Mouse (Mus musculus): ENCODE data around the gene Stra6. TPM values are rescaled to one million over a fixed set of nuclear protein-coding genes. Genes with fewer than 3 reads are reported as not detected.

The Stra6 gene
- total and polyA plus RNA-seq, 3 experiments, result 0.11 TPM; not detected in 2

DNA sequence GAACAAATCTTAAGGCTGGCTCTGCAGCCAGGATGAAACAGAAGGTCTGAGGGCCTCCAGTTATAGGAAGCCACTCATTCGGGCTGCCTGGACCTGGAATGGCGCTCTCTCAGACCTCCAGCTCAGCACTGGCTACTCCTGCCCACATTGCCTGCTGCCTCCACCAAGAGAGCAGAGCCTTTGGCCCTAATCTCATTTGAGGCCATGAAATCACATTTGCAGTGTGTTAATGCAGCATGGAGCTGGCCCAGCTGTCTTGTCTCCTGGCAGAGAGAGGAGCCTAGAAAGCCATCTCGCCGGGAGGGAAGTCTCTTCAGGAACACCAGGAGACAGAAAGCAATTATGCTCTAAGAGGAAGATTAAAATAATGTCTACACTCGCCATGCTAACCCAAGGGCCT lies 43.9 kb downstream of the Stra6 start:
- peaks cover 28% of the 10 kb centered on the region for H3K27me3 ChIP-seq (ENCODE audit: insufficient read depth, low read length)
- no peak for DNase-seq (ENCODE audit: low spot score)

DNA sequence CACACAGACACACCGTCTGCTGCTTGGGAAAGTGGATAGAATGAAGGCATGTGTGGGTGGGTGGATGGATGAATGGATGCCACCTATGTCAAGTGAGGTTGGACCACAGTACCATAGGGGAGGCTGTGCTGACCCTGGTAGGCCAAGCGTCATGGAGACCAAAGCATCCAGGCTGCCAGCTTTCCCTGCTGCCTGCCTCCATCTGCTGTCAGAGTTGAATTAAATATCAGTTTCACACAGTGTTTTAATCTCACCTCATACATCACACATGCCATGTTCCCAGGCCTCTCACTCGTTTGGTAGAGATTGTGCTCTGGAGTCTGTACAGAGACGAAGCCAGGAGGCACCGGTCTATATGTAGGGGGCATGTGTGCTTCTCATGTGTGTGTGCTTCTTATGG lies 47.2 kb downstream of the Stra6 start:
- H3K27me3 ChIP-seq (ENCODE audit: insufficient read depth, low read length), result peaks cover 40% of the 10 kb centered on the region
- H3K36me3 ChIP-seq (replicated peaks), result no peaks in the 10 kb centered on the region
- DNase-seq (ENCODE audit: low spot score) (no peak), ATAC-seq (ENCODE audit: extremely low read depth, insufficient number of reproducible peaks, low FRiP score, poor library complexity, severe bottlenecking) (no peak)
- no peaks in the 10 kb centered on the region for H3K4me1 ChIP-seq (ENCODE audit: insufficient read depth, low read depth, low read length)
- no peak overlapping the region for H3K4me3 ChIP-seq (ENCODE audit: low read depth, low read length)
- H3K9me3 ChIP-seq (replicated peaks), result no peaks in the 10 kb centered on the region
- TF ChIP-seq GATA1 (IDR thresholded peaks at IDR 0.05; ENCODE audit: borderline replicate concordance, low read length) (no peak), TAL1 (conservative IDR thresholded peaks at IDR 0.05; ENCODE audit: low read depth, low read length) (no peak), CTCF (IDR thresholded peaks at IDR 0.05; ENCODE audit: low read depth, low read length) (no peak), GATA2 (IDR thresholded peaks at IDR 0.05; ENCODE audit: borderline replicate concordance, low read depth, low read length) (no peak), POLR2AphosphoS5 (IDR thresholded peaks at IDR 0.05; ENCODE audit: insufficient replicate concordance, low read depth, low read length) (no peak)

More for the DNA sequence above, 43.9 kb downstream of the Stra6 start:
- Histone ChIP-seq H3K4me1 (ENCODE audit: insufficient read depth, low read depth, low read length) (no peaks in the 10 kb centered on the region), H3K9me3 (replicated peaks) (no peaks in the 10 kb centered on the region), H3K36me3 (replicated peaks) (no peaks in the 10 kb centered on the region), H3K4me3 (ENCODE audit: low read depth, low read length) (no peak overlapping the region)
- ATAC-seq (ENCODE audit: extremely low read depth, insufficient number of reproducible peaks, low FRiP score, poor library complexity, severe bottlenecking), result no peak
- TF ChIP-seq CTCF (IDR thresholded peaks at IDR 0.05; ENCODE audit: low read depth, low read length) (no peak), TAL1 (conservative IDR thresholded peaks at IDR 0.05; ENCODE audit: low read depth, low read length) (no peak), POLR2AphosphoS5 (IDR thresholded peaks at IDR 0.05; ENCODE audit: insufficient replicate concordance, low read depth, low read length) (no peak), GATA1 (IDR thresholded peaks at IDR 0.05; ENCODE audit: borderline replicate concordance, low read length) (no peak), GATA2 (IDR thresholded peaks at IDR 0.05; ENCODE audit: borderline replicate concordance, low read depth, low read length) (no peak)

DNA sequence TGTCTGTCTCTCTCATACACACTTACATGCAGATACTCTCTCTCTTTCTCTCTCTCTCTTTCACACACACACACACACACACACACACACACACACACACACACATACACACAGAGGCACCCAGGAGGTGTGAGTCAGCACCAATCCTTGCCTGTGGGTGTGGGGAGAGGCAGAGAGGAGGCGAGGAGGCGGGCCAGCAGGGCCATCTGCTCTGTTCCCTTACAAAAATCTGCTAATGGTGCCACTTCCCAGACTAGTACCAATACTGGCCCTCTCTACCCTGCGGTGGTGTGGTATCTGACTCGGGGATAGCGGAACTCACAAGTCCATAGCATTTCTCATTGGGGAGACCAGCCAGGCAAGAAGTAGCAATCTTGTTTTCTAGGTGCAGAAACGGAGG lies 47.8 kb downstream of the Stra6 start:
- Histone ChIP-seq H3K4me1 (ENCODE audit: insufficient read depth, low read depth, low read length) (no peaks in the 10 kb centered on the region), H3K27me3 (ENCODE audit: insufficient read depth, low read length) (peaks cover 42% of the 10 kb centered on the region), H3K4me3 (ENCODE audit: low read depth, low read length) (no peak overlapping the region), H3K9me3 (replicated peaks) (no peaks in the 10 kb centered on the region), H3K36me3 (replicated peaks) (no peaks in the 10 kb centered on the region)
- no peak for DNase-seq (ENCODE audit: low spot score)
- TF ChIP-seq GATA2 (IDR thresholded peaks at IDR 0.05; ENCODE audit: borderline replicate concordance, low read depth, low read length), result no peak
- TF ChIP-seq TAL1 (conservative IDR thresholded peaks at IDR 0.05; ENCODE audit: low read depth, low read length), result no peak
- no peak for TF ChIP-seq CTCF (IDR thresholded peaks at IDR 0.05; ENCODE audit: low read depth, low read length)
- no peak for TF ChIP-seq GATA1 (IDR thresholded peaks at IDR 0.05; ENCODE audit: borderline replicate concordance, low read length)
- no peak for TF ChIP-seq POLR2AphosphoS5 (IDR thresholded peaks at IDR 0.05; ENCODE audit: insufficient replicate concordance, low read depth, low read length)
- no peak for ATAC-seq (ENCODE audit: extremely low read depth, insufficient number of reproducible peaks, low FRiP score, poor library complexity, severe bottlenecking)

DNA sequence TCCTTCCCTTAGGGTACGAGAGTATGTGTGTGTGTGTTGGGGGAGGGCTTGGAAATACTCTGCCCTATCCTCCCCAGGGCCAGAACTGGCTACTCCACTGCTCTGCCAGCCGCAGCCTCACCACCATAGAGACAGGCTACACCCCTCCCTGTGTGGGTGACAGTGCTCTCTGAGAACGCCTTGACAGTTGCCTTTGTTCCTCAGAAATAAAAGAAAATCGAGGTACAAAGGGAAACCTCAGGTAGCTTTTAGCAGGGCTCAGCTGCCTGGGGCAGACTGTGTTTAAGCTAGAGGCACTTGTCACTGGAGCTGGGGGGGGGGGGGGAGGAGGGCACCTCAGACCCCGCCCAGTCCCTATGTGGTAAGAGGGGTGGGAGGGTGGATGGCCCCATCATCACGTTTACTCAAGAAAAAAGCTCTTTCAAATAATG lies 48.7 kb downstream of the Stra6 start:
- TF ChIP-seq GATA1 (IDR thresholded peaks at IDR 0.05; ENCODE audit: borderline replicate concordance, low read length), result no peak
- no peak for TF ChIP-seq TAL1 (conservative IDR thresholded peaks at IDR 0.05; ENCODE audit: low read depth, low read length)
- Histone ChIP-seq H3K36me3 (replicated peaks) (no peaks in the 10 kb centered on the region), H3K27me3 (ENCODE audit: insufficient read depth, low read length) (peaks cover 48% of the 10 kb centered on the region), H3K4me1 (ENCODE audit: insufficient read depth, low read depth, low read length) (no peaks in the 10 kb centered on the region), H3K4me3 (ENCODE audit: low read depth, low read length) (no peak overlapping the region), H3K9me3 (replicated peaks) (no peaks in the 10 kb centered on the region)
- DNase-seq (ENCODE audit: low spot score) (no peak), ATAC-seq (ENCODE audit: extremely low read depth, insufficient number of reproducible peaks, low FRiP score, poor library complexity, severe bottlenecking) (no peak)

DNA sequence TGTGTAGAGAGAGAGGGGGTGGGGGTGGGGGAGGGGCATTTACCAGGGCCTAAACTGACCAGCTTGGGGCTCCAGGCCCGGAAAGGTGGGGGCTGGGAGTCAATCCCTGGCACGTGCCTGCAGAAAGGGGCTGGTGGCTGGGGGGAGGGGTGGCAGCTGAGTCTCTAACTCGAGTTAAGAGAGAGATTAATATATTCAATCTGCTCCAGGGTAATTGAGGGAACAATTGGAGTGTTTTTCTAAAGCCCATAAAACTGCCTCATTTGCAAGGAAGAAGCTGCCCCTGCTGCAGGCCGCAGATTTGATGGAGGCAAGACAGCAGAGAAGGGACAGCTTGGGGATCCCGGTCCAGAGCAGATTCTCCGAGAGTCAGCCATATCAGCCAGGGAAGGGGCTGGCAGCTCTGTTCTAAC lies 49.3 kb downstream of the Stra6 start:
- Histone ChIP-seq H3K4me3 (ENCODE audit: low read depth, low read length) (no peak overlapping the region), H3K4me1 (ENCODE audit: insufficient read depth, low read depth, low read length) (no peaks in the 10 kb centered on the region), H3K9me3 (replicated peaks) (no peaks in the 10 kb centered on the region), H3K36me3 (replicated peaks) (no peaks in the 10 kb centered on the region), H3K27me3 (ENCODE audit: insufficient read depth, low read length) (peaks cover 49% of the 10 kb centered on the region)
- TF ChIP-seq TAL1 (conservative IDR thresholded peaks at IDR 0.05; ENCODE audit: low read depth, low read length) (no peak), GATA1 (IDR thresholded peaks at IDR 0.05; ENCODE audit: borderline replicate concordance, low read length) (no peak), POLR2AphosphoS5 (IDR thresholded peaks at IDR 0.05; ENCODE audit: insufficient replicate concordance, low read depth, low read length) (no peak), GATA2 (IDR thresholded peaks at IDR 0.05; ENCODE audit: borderline replicate concordance, low read depth, low read length) (no peak), CTCF (IDR thresholded peaks at IDR 0.05; ENCODE audit: low read depth, low read length) (no peak)
- no peak for DNase-seq (ENCODE audit: low spot score)
- ATAC-seq (ENCODE audit: extremely low read depth, insufficient number of reproducible peaks, low FRiP score, poor library complexity, severe bottlenecking), result no peak

DNA sequence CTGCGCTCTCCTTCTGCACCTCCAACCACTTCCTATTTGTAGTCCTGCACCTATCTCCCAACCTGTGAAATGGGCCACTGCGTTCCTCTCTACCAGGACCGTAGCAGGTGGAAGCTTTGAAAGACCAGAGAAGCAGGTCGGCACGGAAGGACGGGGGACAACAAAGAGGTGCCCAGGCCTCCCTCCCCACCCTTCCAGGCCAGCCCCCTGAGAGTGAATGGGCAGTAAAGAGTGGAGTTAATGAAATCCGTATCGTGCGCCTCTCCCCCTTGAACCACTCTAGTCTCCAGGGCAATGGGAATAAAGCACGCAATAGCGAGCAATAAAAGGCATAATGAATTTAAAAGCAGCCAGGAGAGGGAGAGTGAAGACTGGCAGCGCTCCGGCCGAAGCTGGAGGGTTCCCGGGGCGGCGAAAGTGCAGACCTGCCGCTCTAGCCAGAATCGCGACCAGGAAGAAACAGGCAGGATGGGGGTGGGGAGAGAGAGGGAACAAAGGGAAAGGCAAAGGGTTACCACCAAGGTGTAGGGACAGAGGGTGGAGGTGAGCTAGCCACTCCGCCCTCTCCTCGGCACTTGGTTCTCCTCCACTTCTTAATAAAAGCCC lies 49.8 kb downstream of the Stra6 start:
- TF ChIP-seq TAL1 (conservative IDR thresholded peaks at IDR 0.05; ENCODE audit: low read depth, low read length) (no peak), POLR2AphosphoS5 (IDR thresholded peaks at IDR 0.05; ENCODE audit: insufficient replicate concordance, low read depth, low read length) (no peak), GATA2 (IDR thresholded peaks at IDR 0.05; ENCODE audit: borderline replicate concordance, low read depth, low read length) (no peak), GATA1 (IDR thresholded peaks at IDR 0.05; ENCODE audit: borderline replicate concordance, low read length) (no peak), CTCF (IDR thresholded peaks at IDR 0.05; ENCODE audit: low read depth, low read length) (no peak)
- DNase-seq (ENCODE audit: low spot score) (no peak), ATAC-seq (ENCODE audit: extremely low read depth, insufficient number of reproducible peaks, low FRiP score, poor library complexity, severe bottlenecking) (no peak)
- no peaks in the 10 kb centered on the region for H3K4me1 ChIP-seq (ENCODE audit: insufficient read depth, low read depth, low read length)
- no peak overlapping the region for H3K4me3 ChIP-seq (ENCODE audit: low read depth, low read length)
- no peaks in the 10 kb centered on the region for H3K9me3 ChIP-seq (replicated peaks)
- H3K27me3 ChIP-seq (ENCODE audit: insufficient read depth, low read length), result peaks cover 49% of the 10 kb centered on the region
- no peaks in the 10 kb centered on the region for H3K36me3 ChIP-seq (replicated peaks)

All from G1E (cell line).